Mouse (Mus musculus) C2C12 (cell line): ENCODE measurements around the gene Itih3.

Experiments used
- CEBPB ChIP-seq: IDR thresholded peaks from one replicate; pipeline ENCODE4 v1.6.1; 2011; ENCODE audit warnings: low read depth, mild to moderate bottlenecking, control low read depth, moderate library complexity
- CTCF ChIP-seq: IDR thresholded peaks from one replicate; pipeline ENCODE4 v1.5.1; 2011; ENCODE audit not compliant: control insufficient read depth, insufficient read depth, insufficient read length
- MAX ChIP-seq: IDR thresholded peaks from one replicate; pipeline ENCODE4 v1.6.1; 2011; ENCODE audit warnings: mild to moderate bottlenecking, control low read depth
- USF1 ChIP-seq: IDR thresholded peaks from one replicate; pipeline ENCODE4 v1.6.1; 2011; ENCODE audit warnings: low read depth, mild to moderate bottlenecking, control low read depth, moderate library complexity

DNA sequence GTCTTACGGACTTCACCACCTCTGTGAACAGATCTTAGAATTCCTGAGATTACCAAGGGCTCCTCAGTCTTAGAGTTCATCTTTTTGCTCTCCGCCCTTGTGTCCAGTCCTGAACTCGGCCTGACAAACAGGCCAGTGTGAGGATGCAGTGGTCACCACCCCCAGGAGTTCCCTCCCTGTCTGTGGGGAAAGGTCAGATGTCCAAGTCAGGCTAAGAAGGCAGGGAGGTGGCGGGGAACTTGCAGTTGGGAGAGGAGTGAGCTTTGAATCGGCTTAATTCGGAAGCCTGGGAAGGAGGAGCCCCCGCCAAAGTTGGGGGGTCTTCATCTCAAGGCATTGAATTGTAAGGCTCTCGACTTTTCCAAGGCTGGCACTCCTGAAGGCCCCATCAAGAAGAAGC lies 43.3 kb downstream of the Itih3 start:
- no peak for TF ChIP-seq CTCF
- TF ChIP-seq CEBPB, result no peak
- TF ChIP-seq MAX, result no peak
- TF ChIP-seq USF1, result no peak
